Mouse (Mus musculus) cerebellum, adult 2 months (tissue): Measurements from ENCODE around the gene Igsf3.

Experiments used
- CTCF ChIP-seq: fragments of 200-500 bp; IDR thresholded peaks from 2 replicates; pipeline ENCODE4 v1.5.1; 2011; ENCODE audit warnings: low read depth, mild to moderate bottlenecking, control low read depth, low read length, moderate library complexity, borderline replicate concordance; ENCODE audit not compliant: insufficient read depth
- POLR2A ChIP-seq: fragments of 200-500 bp; IDR thresholded peaks from 2 replicates; pipeline ENCODE4 v1.6.1; 2011; ENCODE audit warnings: low read length, control low read depth, borderline replicate concordance; ENCODE audit not compliant: insufficient read depth

DNA sequence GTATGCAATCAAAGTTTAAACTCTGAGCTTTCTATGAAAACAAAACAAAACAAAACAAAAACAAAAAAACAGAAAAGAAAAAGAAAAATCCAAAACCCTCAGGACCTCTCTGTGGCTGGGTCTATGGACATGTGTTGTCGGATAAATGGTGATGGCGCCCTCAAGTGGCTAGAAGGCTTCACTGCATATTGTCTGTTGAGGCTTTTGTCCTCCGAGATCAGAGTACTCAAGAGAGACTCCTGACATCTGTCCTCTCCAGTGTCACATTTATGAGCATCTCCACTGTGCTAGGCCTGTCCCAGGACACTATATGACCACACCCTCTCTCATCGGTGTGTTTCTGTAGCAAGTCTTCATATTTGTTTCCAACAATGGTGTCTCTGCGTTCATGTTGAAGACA lies 85.4 kb downstream of the Igsf3 start:
- TF ChIP-seq CTCF (peak; percentile 83), POLR2A (no peak)
